Mouse (Mus musculus) megakaryocyte, embryonic 14.5 days (primary cell): ENCODE data around the gene Bmp3.

ENCODE experiments used
- FLI1 ChIP-seq: IDR thresholded peaks from 2 replicates; pipeline ENCODE4 v1.6.1; 2012; ENCODE audit warnings: low read length, inconsistent platforms, mixed read lengths
- GATA1 ChIP-seq: IDR thresholded peaks from 3 replicates; pipeline ENCODE4 v1.6.1; 2012; ENCODE audit warnings: mixed read lengths, low read length, inconsistent platforms, borderline replicate concordance

- TF ChIP-seq GATA1 (no peak), FLI1 (no peak)
Measured at GRCm38 (mm10) chr5:98842600-98843310, 11.5 kb upstream of the Bmp3 start.
